Mouse (Mus musculus): ENCODE measurements around the gene Rab30. TPM values are rescaled to one million over a fixed set of nuclear protein-coding genes. Genes with fewer than 3 reads are reported as not detected.

Rab30 gene
- polyA plus RNA-seq, 1 experiment from 2014 or later, result 422 TPM

- TF ChIP-seq CTCF (IDR thresholded peaks at IDR 0.05; ENCODE audit: low read depth), result no peak
Observed at GRCm38 (mm10) chr7:92819656-92820055, 78.3 kb downstream of the Rab30 start.

DNA sequence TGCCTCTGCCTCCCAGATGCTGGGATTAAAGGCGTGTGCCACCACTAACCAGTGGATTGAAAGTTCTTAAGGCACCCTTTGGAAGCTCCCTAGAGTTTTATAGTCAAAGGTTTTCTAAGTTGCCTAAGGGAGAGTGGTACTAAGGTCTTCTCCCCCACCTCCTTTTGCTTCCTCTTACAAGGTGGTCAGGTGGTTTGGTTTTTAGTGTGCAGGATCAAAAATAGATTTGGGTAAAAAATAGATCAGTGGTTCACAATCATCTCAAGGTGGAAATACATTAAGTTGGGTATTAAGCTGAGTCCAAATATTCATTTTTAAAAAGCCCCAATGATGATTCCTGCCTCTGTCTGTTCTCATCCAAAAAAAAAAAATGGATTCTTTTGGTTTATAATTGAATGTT, 79.0 kb downstream of the Rab30 start:
- H3K27me3 ChIP-seq (replicated peaks; ENCODE audit: control insufficient read depth, insufficient read depth, low read length), result no peaks in the 10 kb centered on the region
- H3K4me1 ChIP-seq (replicated peaks; ENCODE audit: control insufficient read depth, insufficient read depth, low read length), result no peaks in the 10 kb centered on the region
- peak overlapping the region; percentile 86 for H3K27ac ChIP-seq (ENCODE audit: low read depth, low read length)
- H3K9ac ChIP-seq (ENCODE audit: low read depth, low read length), result peak overlapping the region; percentile 48
- no peak for TF ChIP-seq CTCF (IDR thresholded peaks at IDR 0.05; ENCODE audit: low read depth)
- H3K36me3 ChIP-seq (ENCODE audit: control insufficient read depth, insufficient read depth), result 0 out of 2 replicates have a peak, but pooled peaks cover 5% of the 10 kb centered on the region
- H3K4me2 ChIP-seq (replicated peaks; ENCODE audit: low read depth), result peak overlapping the region; percentile 55; the same call in 1 of the 2 replicates
- H3K4me3 ChIP-seq (ENCODE audit: low read depth, low read length), result peak overlapping the region; percentile 37
- H3K9me3 ChIP-seq (ENCODE audit: control insufficient read depth), result no peaks in the 10 kb centered on the region
- ATAC-seq, result no peak
- 87% methylated on average over 1 of the region's 1 CpGs for WGBS

More at GRCm38 (mm10) chr7:92819656-92820055, 78.3 kb downstream of the Rab30 start:
- Histone ChIP-seq H3K9ac (ENCODE audit: low read depth, low read length) (peak overlapping the region; percentile 48), H3K4me2 (replicated peaks; ENCODE audit: low read depth) (peak overlapping the region; percentile 43; the same call in 1 of the 2 replicates), H3K27me3 (replicated peaks; ENCODE audit: control insufficient read depth, insufficient read depth, low read length) (no peaks in the 10 kb centered on the region), H3K4me1 (replicated peaks; ENCODE audit: control insufficient read depth, insufficient read depth, low read length) (no peaks in the 10 kb centered on the region), H3K36me3 (ENCODE audit: control insufficient read depth, insufficient read depth) (0 out of 2 replicates have a peak, but pooled peaks cover 2% of the 10 kb centered on the region), H3K9me3 (ENCODE audit: control insufficient read depth) (no peaks in the 10 kb centered on the region), H3K4me3 (ENCODE audit: low read depth, low read length) (peak overlapping the region; percentile 37), H3K27ac (ENCODE audit: low read depth, low read length) (peak overlapping the region; percentile 86)
- ATAC-seq, result peak; percentile 83
- 34% methylated on average over 11 of the region's 11 CpGs for WGBS

GRCm38 (mm10) chr7:92820941-92821465, 79.6 kb downstream of the Rab30 start:
- H3K9me3 ChIP-seq (ENCODE audit: control insufficient read depth), result no peaks in the 10 kb centered on the region
- no peak for ATAC-seq
- no peaks in the 10 kb centered on the region for H3K4me1 ChIP-seq (replicated peaks; ENCODE audit: control insufficient read depth, insufficient read depth, low read length)
- peak overlapping the region; percentile 51 for H3K27ac ChIP-seq (ENCODE audit: low read depth, low read length)
- WGBS, result 62% methylated on average over 7 of the region's 7 CpGs
- no peak for TF ChIP-seq CTCF (IDR thresholded peaks at IDR 0.05; ENCODE audit: low read depth)
- no peaks in the 10 kb centered on the region for H3K27me3 ChIP-seq (replicated peaks; ENCODE audit: control insufficient read depth, insufficient read depth, low read length)
- peak overlapping the region; percentile 55 for H3K4me2 ChIP-seq (replicated peaks; ENCODE audit: low read depth)
- H3K4me3 ChIP-seq (ENCODE audit: low read depth, low read length), result peak overlapping the region; percentile 37
- 0 out of 2 replicates have a peak, but pooled peaks cover 6% of the 10 kb centered on the region for H3K36me3 ChIP-seq (ENCODE audit: control insufficient read depth, insufficient read depth)
- H3K9ac ChIP-seq (ENCODE audit: low read depth, low read length), result peak overlapping the region; percentile 48

DNA sequence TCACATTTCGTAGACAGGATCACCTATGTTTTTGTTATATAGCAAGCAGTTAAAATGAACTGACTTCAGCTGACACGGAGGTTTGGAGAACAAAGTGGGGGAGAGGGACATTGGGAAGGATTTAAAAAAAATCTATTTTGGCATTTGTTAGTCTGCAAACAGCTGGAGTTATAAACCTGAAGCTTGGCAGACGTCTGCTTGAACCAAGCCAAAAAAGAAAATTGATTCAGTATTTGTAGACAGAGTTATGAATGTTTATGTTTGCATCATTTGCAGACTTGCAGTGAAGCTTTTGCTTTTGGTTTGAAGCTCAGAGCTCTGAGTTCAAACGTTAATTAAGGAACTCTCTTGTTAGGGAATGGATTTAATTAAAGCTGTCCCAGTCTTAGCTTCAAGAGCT, 80.5 kb downstream of the Rab30 start:
- H3K9ac ChIP-seq (ENCODE audit: low read depth, low read length), result peak overlapping the region; percentile 48
- TF ChIP-seq CTCF (IDR thresholded peaks at IDR 0.05; ENCODE audit: low read depth), result no peak
- H3K36me3 ChIP-seq (ENCODE audit: control insufficient read depth, insufficient read depth), result 0 out of 2 replicates have a peak, but pooled peaks cover 11% of the 10 kb centered on the region
- H3K27ac ChIP-seq (ENCODE audit: low read depth, low read length), result peak overlapping the region; percentile 51
- peak overlapping the region; percentile 55 for H3K4me2 ChIP-seq (replicated peaks; ENCODE audit: low read depth)
- no peak for ATAC-seq
- H3K27me3 ChIP-seq (replicated peaks; ENCODE audit: control insufficient read depth, insufficient read depth, low read length), result no peaks in the 10 kb centered on the region
- no peaks in the 10 kb centered on the region for H3K4me1 ChIP-seq (replicated peaks; ENCODE audit: control insufficient read depth, insufficient read depth, low read length)
- 49% methylated on average over 4 of the region's 4 CpGs for WGBS
- H3K9me3 ChIP-seq (ENCODE audit: control insufficient read depth), result no peaks in the 10 kb centered on the region
- peak overlapping the region; percentile 37 for H3K4me3 ChIP-seq (ENCODE audit: low read depth, low read length)

GRCm38 (mm10) chr7:92822409-92823101, 81.2 kb downstream of the Rab30 start:
- Histone ChIP-seq H3K4me1 (replicated peaks; ENCODE audit: control insufficient read depth, insufficient read depth, low read length) (no peaks in the 10 kb centered on the region), H3K9ac (ENCODE audit: low read depth, low read length) (peak overlapping the region; percentile 48), H3K27ac (ENCODE audit: low read depth, low read length) (peak overlapping the region; percentile 51), H3K4me3 (ENCODE audit: low read depth, low read length) (peak overlapping the region; percentile 37), H3K4me2 (replicated peaks; ENCODE audit: low read depth) (peak overlapping the region; percentile 55), H3K27me3 (replicated peaks; ENCODE audit: control insufficient read depth, insufficient read depth, low read length) (no peaks in the 10 kb centered on the region), H3K36me3 (ENCODE audit: control insufficient read depth, insufficient read depth) (peaks cover 16% of the 10 kb centered on the region; the same call in 1 of the 2 replicates), H3K9me3 (ENCODE audit: control insufficient read depth) (no peaks in the 10 kb centered on the region)
- WGBS, result 55% methylated on average over 1 of the region's 1 CpGs
- ATAC-seq, result no peak
- TF ChIP-seq CTCF (IDR thresholded peaks at IDR 0.05; ENCODE audit: low read depth), result no peak

- no peak for ATAC-seq
- WGBS, result 69% methylated on average over 3 of the region's 3 CpGs
- TF ChIP-seq CTCF (IDR thresholded peaks at IDR 0.05; ENCODE audit: low read depth), result no peak
- H3K36me3 ChIP-seq (ENCODE audit: control insufficient read depth, insufficient read depth), result peaks cover 20% of the 10 kb centered on the region; the same call in 1 of the 2 replicates
- H3K27ac ChIP-seq (ENCODE audit: low read depth, low read length), result no peak overlapping the region
- no peak overlapping the region for H3K4me3 ChIP-seq (ENCODE audit: low read depth, low read length)
- H3K9ac ChIP-seq (ENCODE audit: low read depth, low read length), result no peak overlapping the region
- H3K9me3 ChIP-seq (ENCODE audit: control insufficient read depth), result no peaks in the 10 kb centered on the region
- no peak overlapping the region for H3K4me2 ChIP-seq (replicated peaks; ENCODE audit: low read depth)
- H3K27me3 ChIP-seq (replicated peaks; ENCODE audit: control insufficient read depth, insufficient read depth, low read length), result no peaks in the 10 kb centered on the region
- H3K4me1 ChIP-seq (replicated peaks; ENCODE audit: control insufficient read depth, insufficient read depth, low read length), result no peaks in the 10 kb centered on the region
Observed at GRCm38 (mm10) chr7:92826248-92826647, 84.8 kb downstream of the Rab30 start.
